Comparison of ENCODE assay signal across 17 mouse cellular contexts in the genomic region with DNA sequence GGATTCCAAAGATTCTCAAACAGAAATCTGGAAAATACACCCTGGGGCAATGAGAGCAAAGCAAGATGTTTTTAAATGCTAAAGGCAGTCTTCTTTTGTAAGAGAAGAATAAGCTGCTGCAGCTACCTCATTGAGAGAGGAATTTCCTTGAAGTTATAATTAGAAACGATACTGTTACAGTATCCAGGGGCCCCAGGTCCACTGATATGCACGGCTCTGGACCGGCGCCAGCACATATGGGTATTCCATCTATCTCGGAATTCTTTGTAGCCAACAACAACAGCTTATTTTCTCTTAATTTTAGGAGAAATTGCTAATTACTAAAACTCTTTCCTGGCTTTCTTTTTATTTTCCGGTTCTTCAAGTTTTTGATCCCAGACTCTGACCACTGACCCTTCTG.
DNase-seq lines count a peak whose midpoint lies in the region; ATAC-seq lines count a peak whose summit lies in the region.
"Had no signal": no experiment of that assay in that cellular context is flagged by ENCODE, and none has a peak within 500 bp of the region (broad histone marks: within the 10 kb centered on the region; RNA-seq: fewer than 3 reads in every experiment).

No protein-coding gene starts in this region.

- no peak overlapping the region for H3K4me3 ChIP-seq in heart, embryonic 14.5 days (ENCODE audit: control insufficient read depth in 1 of 2, insufficient read depth in 1 of 2, low read depth in 1 of 2, low read length in 2 of 2)
- H3K4me3 ChIP-seq in midbrain, embryonic 16.5 days (ENCODE audit: low read depth, low read length), result no peak overlapping the region
- H3K4me3 ChIP-seq: neural tube, embryonic 15.5 days had no signal

- 12% methylated on average over 6 of the region's 6 CpGs for WGBS in heart, embryonic 14.5 days
- 74% methylated on average over 6 of the region's 6 CpGs for WGBS in midbrain, embryonic 16.5 days

- H3K27me3 ChIP-seq in heart, embryonic 14.5 days (ENCODE audit: control insufficient read depth, insufficient read depth, low read length), result no peaks in the 10 kb centered on the region
- no peaks in the 10 kb centered on the region for H3K27me3 ChIP-seq in midbrain, embryonic 16.5 days (ENCODE audit: control insufficient read depth, insufficient read depth, low read depth, low read length)
- H3K27me3 ChIP-seq: neural tube, embryonic 15.5 days had no signal

- H3K9ac ChIP-seq in heart, embryonic 14.5 days (ENCODE audit: low read length), result no peak overlapping the region
- no peak overlapping the region for H3K9ac ChIP-seq in midbrain, embryonic 16.5 days (ENCODE audit: low read depth, low read length)
- H3K9ac ChIP-seq: forebrain, postnatal 0 days; liver, embryonic 14.5 days; neural tube, embryonic 15.5 days had no signal

- peak overlapping the region; percentile 37 for H3K4me2 ChIP-seq in heart, embryonic 14.5 days (ENCODE audit: low read length)
- no peak overlapping the region for H3K4me2 ChIP-seq in midbrain, embryonic 16.5 days (ENCODE audit: low read length)
- H3K4me2 ChIP-seq: neural tube, embryonic 15.5 days had no signal

- no peaks in the 10 kb centered on the region for H3K36me3 ChIP-seq in heart, embryonic 14.5 days (ENCODE audit: control insufficient read depth, insufficient read depth, low read length)
- H3K36me3 ChIP-seq in midbrain, embryonic 16.5 days (ENCODE audit: control insufficient read depth, insufficient read depth, low read length), result no peaks in the 10 kb centered on the region
- H3K36me3 ChIP-seq: G1E; neural tube, embryonic 15.5 days had no signal

- no peaks in the 10 kb centered on the region for H3K9me3 ChIP-seq in heart, embryonic 14.5 days (ENCODE audit: control insufficient read depth, low read length)
- H3K9me3 ChIP-seq in midbrain, embryonic 16.5 days (replicated peaks; ENCODE audit: control insufficient read depth, low read length, poor library complexity, severe bottlenecking), result no peaks in the 10 kb centered on the region
- H3K9me3 ChIP-seq: neural tube, embryonic 15.5 days had no signal

- peaks cover 8 to 17% of the 10 kb centered on the region in 2 experiments for H3K4me1 ChIP-seq in heart, embryonic 14.5 days (ENCODE audit: control insufficient read depth in 2 of 2, insufficient read depth in 2 of 2, low read length in 2 of 2)
- no peaks in the 10 kb centered on the region; the same call in none of the 2 replicates for H3K4me1 ChIP-seq in midbrain, embryonic 16.5 days (ENCODE audit: control insufficient read depth, insufficient read depth, low read length)
- H3K4me1 ChIP-seq: neural tube, embryonic 15.5 days had no signal

- peak; percentile 92 for DNase-seq in heart, adult 11 months
- no peak for DNase-seq in heart, postnatal 25 days (ENCODE audit: low spot score)
- peak; percentile 77 for DNase-seq in testis, postnatal 10 days (ENCODE audit: low spot score)
- no peak for DNase-seq in testis, postnatal 14 days (ENCODE audit: low spot score)
- peak; percentile 2 for DNase-seq in skeletal muscle tissue, adult 2 months (ENCODE audit: low read depth, low spot score)
- DNase-seq in urinary bladder, postnatal 14 days (ENCODE audit: low spot score), result no peak
- DNase-seq: adrenal gland, adult 2 months; cerebellum, adult 18-20 months; forebrain, postnatal 0 days; layer of hippocampus, postnatal 36 days; left cerebral cortex, postnatal 4 days; lung, postnatal 14 days had no signal

- no peak for ATAC-seq in heart, embryonic 14.5 days (ENCODE audit: insufficient number of reproducible peaks, insufficient read depth, low FRiP score, low read depth)
- ATAC-seq in midbrain, embryonic 16.5 days, result no peak
- ATAC-seq: forebrain, postnatal 0 days had no signal

- intact Hi-C loops in heart, postnatal 25 days (cut with DNase I), result loop anchor here (5.0 to 10.0 kb wide), 2 partner anchors 37 to 356 kb away; no protein-coding TSS in a partner anchor

- peak overlapping the region; percentile 41 to 45 for H3K27ac ChIP-seq in heart, embryonic 14.5 days (replicated peaks in 1 of 2; ENCODE audit: control insufficient read depth in 1 of 2, insufficient read depth in 1 of 2, low read depth in 2 of 2, low read length in 2 of 2)
- H3K27ac ChIP-seq in midbrain, embryonic 16.5 days (ENCODE audit: low read length), result no peak overlapping the region
- H3K27ac ChIP-seq: liver, embryonic 14.5 days; neural tube, embryonic 15.5 days had no signal

Comparison
In these comparisons a context has a peak if more than half of its experiments do, and no peak if none do; other contexts are left out.
1. DNase-seq: peak in heart, adult 11 months (single experiment), testis, postnatal 10 days (single experiment) and skeletal muscle tissue, adult 2 months (single experiment); none in heart, postnatal 25 days (single experiment), testis, postnatal 14 days (single experiment) and urinary bladder, postnatal 14 days (single experiment).